8 mouse cellular contexts compared by ENCODE assay signal in the genomic region with DNA sequence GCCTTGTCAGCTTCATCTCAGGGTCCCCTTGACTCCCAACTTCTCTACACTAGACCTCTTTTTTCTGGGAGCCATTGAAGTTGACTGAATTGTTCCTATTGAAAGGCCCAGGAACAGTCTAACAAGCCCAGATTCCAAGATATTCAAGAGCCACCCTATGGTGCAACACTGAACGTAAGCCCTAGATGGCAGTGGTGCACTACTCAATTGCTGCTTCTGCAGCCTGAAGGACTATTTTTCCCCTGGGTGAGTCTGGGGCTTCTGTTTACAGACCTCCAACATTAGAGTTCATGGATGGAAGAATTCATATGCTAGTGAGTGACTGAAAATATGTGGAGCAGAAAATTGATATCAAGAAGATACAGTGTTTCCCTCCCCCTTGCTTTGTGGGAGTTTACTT.
DNase-seq lines count a peak whose midpoint lies in the region.

No protein-coding gene starts in this region.

- peak; percentile 27 for DNase-seq in A20 (ENCODE audit: low read depth, low spot score)
- DNase-seq in adrenal gland, postnatal 25 days = peak; percentile 15
- DNase-seq in cerebellum, postnatal 25 days = peak; percentile 34 to 59
- peak; percentile 5 for DNase-seq in gastrocnemius, postnatal 25 days
- peak; percentile 25 for DNase-seq in kidney, adult 9 months
- peak; percentile 59 for DNase-seq in layer of hippocampus, postnatal 10 days (ENCODE audit: low spot score in 2 of 2)
- peak; percentile 1 to 3 for DNase-seq in lung, adult 18-20 months
- DNase-seq in right cerebral cortex, adult 2 months (ENCODE audit: low spot score in 2 of 2) = peak; percentile 40 to 55

Comparison
In these comparisons a context has a peak if more than half of its experiments do, and no peak if none do; other contexts are left out.
1. Peak in every context shown above with its lines: DNase-seq.
2. DNase-seq: peak in every context shown above with its lines; median percentile 59 in layer of hippocampus, postnatal 10 days; 48 in right cerebral cortex, adult 2 months; 46 in cerebellum, postnatal 25 days; 27 in A20; 25 in kidney, adult 9 months; 15 in adrenal gland, postnatal 25 days; 5 in gastrocnemius, postnatal 25 days; 2 in lung, adult 18-20 months.